Mouse (Mus musculus): ENCODE results near the gene Zfp710.
"Not testable (repeated sequence)": the region's sequence is repeated elsewhere in the genome, so short reads cannot be mapped to it uniquely, and the experiment has no call there.

Zfp710 gene

GRCm38 (mm10) chr7:80026990-80027635 lies 2.5 kb downstream of the Zfp710 start:
- DNase-seq (ENCODE audit: low read depth, low spot score) = peak; percentile 45

- no peak for DNase-seq (ENCODE audit: low read depth, low spot score)
Observed at GRCm38 (mm10) chr7:80027636-80028417, 3.2 kb downstream of the Zfp710 start.

GRCm38 (mm10) chr7:80028418-80028720 lies 3.8 kb downstream of the Zfp710 start:
- DNase-seq (ENCODE audit: low read depth, low spot score) = peak; percentile 85

- no peak for DNase-seq (ENCODE audit: low read depth, low spot score)
Observed at GRCm38 (mm10) chr7:80030009-80030408, 5.4 kb downstream of the Zfp710 start.

GRCm38 (mm10) chr7:80030486-80030885 lies 5.9 kb downstream of the Zfp710 start:
- no peak for DNase-seq (ENCODE audit: low read depth, low spot score)

- no peak for DNase-seq (ENCODE audit: low read depth, low spot score)
Observed at GRCm38 (mm10) chr7:80030987-80031386, 6.4 kb downstream of the Zfp710 start.

GRCm38 (mm10) chr7:80031478-80031877 lies 6.9 kb downstream of the Zfp710 start:
- no peak for DNase-seq (ENCODE audit: low read depth, low spot score)

- no peak for DNase-seq (ENCODE audit: low read depth, low spot score)
Observed at GRCm38 (mm10) chr7:80032216-80033052, 7.8 kb downstream of the Zfp710 start.

- no peak for DNase-seq (ENCODE audit: low read depth, low spot score)
Observed at GRCm38 (mm10) chr7:80033064-80033717, 8.6 kb downstream of the Zfp710 start.

GRCm38 (mm10) chr7:80033771-80034170 lies 9.2 kb downstream of the Zfp710 start:
- DNase-seq (ENCODE audit: low read depth, low spot score) = no peak

GRCm38 (mm10) chr7:80035086-80035485 lies 10.5 kb downstream of the Zfp710 start:
- no peak for DNase-seq (ENCODE audit: low read depth, low spot score)

GRCm38 (mm10) chr7:80035748-80036147 lies 11.1 kb downstream of the Zfp710 start:
- no peak for DNase-seq (ENCODE audit: low read depth, low spot score)

GRCm38 (mm10) chr7:80039699-80040098 lies 15.1 kb downstream of the Zfp710 start:
- DNase-seq (ENCODE audit: low read depth, low spot score) = peak; percentile 82

- peak; percentile 38 for DNase-seq (ENCODE audit: low read depth, low spot score)
Observed at GRCm38 (mm10) chr7:80044170-80044569, 19.6 kb downstream of the Zfp710 start.

GRCm38 (mm10) chr7:80047041-80047440 lies 22.4 kb downstream of the Zfp710 start:
- DNase-seq (ENCODE audit: low read depth, low spot score) = no peak

GRCm38 (mm10) chr7:80049746-80050145 lies 25.1 kb downstream of the Zfp710 start:
- DNase-seq (ENCODE audit: low read depth, low spot score) = no peak

- DNase-seq (ENCODE audit: low read depth, low spot score) = not testable (repeated sequence)
Observed at GRCm38 (mm10) chr7:80050382-80050781, 25.8 kb downstream of the Zfp710 start.

- no peak for DNase-seq (ENCODE audit: low read depth, low spot score)
Observed at GRCm38 (mm10) chr7:80051835-80052234, 27.2 kb downstream of the Zfp710 start.

- no peak for DNase-seq (ENCODE audit: low read depth, low spot score)
Observed at GRCm38 (mm10) chr7:80052261-80052660, 27.6 kb downstream of the Zfp710 start.

- DNase-seq (ENCODE audit: low read depth, low spot score) = no peak
Observed at GRCm38 (mm10) chr7:80053147-80053546, 28.5 kb downstream of the Zfp710 start.

- no peak for DNase-seq (ENCODE audit: low read depth, low spot score)
Observed at GRCm38 (mm10) chr7:80055781-80056180, 31.2 kb downstream of the Zfp710 start.

Data from brain, adult 2 months (tissue).